Mouse (Mus musculus) erythroblast, embryonic 14.5 days (primary cell): ENCODE measurements around the gene Vtn.

Source experiments
- GATA1 ChIP-seq: IDR thresholded peaks from 2 replicates; pipeline ENCODE4 v1.6.1; 2012; ENCODE audit warnings: low read length, inconsistent platforms, mixed read lengths
- TAL1 ChIP-seq: IDR thresholded peaks from 3 replicates; pipeline ENCODE4 v1.6.1; 2012; ENCODE audit warnings: low read length, inconsistent platforms, mixed read lengths

DNA sequence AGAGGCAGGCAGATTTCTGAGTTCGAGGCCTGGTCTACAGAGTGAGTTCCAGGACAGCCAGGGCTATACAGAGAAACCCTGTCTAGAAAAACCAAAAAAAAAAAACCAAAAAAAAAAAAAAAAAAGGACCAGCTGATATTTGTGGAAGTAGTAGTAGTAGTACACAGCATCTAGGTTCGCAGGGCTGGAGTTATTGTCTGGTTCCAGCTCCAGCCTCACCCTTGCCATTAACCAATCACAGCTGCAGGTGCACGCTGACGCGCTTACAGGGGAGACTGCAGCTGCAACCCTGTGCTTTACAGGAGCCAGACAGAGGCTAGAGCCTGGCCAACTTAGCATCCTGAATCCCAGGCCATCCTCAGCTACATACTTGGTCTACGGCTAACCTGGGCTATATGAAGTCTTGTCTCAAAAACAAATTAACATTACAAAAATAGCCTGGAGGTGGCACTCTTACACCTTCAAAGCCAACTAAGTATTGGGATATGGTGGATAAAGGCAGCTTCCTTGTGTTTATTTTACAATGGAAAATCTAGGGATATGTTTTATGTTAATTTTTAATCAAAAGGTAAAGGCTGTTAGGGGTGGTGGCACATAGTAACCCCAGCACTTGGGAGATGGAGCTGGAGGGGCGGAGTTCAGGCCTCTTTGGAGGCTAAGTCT, 45.7 kb downstream of the Vtn start:
- no peak for TF ChIP-seq GATA1
- TF ChIP-seq TAL1 = no peak
